Mouse (Mus musculus): Measurements from ENCODE around the gene Aph1c.
"Not testable (repeated sequence)": the region's sequence is repeated elsewhere in the genome, so short reads cannot be mapped to it uniquely, and the experiment has no call there.

The Aph1c gene

GRCm38 (mm10) chr9:66825990-66826389 lies 8.5 kb downstream of the Aph1c start:
- DNase-seq = peak; percentile 53 to 71

GRCm38 (mm10) chr9:66822255-66822654 lies 12.3 kb downstream of the Aph1c start:
- not testable (repeated sequence) for DNase-seq

DNA sequence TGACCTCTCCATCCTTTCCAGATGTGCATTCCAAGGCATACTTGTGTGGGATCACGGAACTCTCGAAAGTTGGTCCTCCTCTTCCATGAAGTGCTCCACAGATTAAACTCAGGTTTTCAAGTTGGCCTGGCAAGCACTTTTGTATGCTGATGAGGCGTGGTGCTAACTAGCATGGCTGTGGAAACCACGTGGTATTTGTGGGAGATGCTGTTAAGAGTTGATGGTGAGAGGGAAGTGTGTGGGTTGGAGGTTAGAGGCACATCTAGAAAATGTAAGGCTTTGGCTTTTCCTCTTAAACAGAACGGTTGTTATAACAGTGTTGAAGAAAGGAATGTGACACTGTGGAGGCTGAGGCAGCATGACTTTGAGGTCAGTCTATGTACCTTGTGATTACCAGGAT lies 13.5 kb downstream of the Aph1c start:
- DNase-seq = no peak

GRCm38 (mm10) chr9:66813392-66813791 lies 21.1 kb downstream of the Aph1c start:
- DNase-seq = no peak

DNA sequence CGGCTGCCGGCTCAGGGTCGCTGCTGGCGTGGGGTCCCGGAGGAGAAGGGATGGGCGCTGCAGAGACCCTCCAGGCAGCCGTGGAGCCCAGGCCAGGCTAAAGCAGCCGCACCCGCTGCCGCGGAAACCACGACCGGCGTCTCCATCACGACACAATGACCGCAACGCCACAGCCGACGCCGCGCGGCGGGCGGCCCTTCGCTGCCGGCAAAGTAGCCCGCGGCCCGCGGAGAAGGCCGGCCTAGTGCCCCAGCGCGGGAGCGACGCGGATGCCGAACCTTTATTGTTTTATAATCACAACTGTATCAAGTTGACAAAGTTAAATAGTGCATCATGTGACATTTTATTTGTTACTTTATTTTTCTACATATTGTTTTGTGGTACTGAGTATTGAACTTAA lies 28.6 kb downstream of the Aph1c start:
- DNase-seq = peak in 1 of 2 experiments; percentile 23

DNA sequence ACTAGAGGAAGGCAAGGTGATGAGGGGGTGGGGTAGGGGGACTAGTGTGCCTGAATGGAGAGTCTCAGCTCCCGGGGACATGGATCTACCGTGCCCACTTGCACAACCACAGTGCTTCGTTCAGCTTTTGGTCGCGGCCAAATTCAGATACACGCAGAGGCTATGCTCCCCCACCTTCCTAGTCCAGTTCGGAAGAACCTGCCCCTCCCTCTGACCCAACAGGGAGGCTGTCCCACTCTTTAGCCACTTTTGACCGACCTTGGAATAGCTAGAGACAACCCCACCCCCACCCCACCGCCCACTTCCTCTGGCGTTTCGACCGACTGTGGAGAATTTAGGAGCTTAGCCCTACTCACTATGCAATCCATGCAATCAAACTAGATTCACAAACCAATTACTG lies 32.6 kb downstream of the Aph1c start:
- DNase-seq = no peak

DNA sequence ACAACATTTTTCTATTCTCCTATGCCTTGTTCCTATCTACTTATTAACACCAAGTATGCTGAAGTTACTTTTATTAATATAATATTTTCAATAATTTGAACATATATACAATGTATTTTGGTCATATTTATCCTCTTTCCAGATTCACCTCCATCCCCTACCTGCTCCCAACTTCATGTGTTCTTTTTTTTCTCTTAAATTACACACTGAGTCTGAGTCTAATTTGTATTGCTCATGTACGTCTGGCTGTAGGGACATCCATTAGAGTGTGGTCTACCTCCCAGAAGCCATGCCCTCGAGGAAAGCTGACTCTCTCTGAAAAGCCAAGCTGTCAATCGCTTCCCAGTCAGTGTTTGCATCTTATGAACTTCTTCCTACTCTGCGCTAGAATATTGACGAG lies 37.8 kb downstream of the Aph1c start, which contains the start of gene Gm10647:
Gm10647 (plus strand) TSS at position 301 of the 400 bp plus-strand sequence.
- DNase-seq = no peak

GRCm38 (mm10) chr9:66795464-66796324 lies 38.8 kb downstream of the Aph1c start, which contains the start of gene Aph1b:
Gene Aph1b, minus strand, starts transcription at chr9:66795490.
- peak; percentile 97 to 98 for DNase-seq

- peak in 1 of 2 experiments; percentile 22 for DNase-seq
These were observed 39.7 kb downstream of the Aph1c start for GRCm38 (mm10) chr9:66794629-66795463.

GRCm38 (mm10) chr9:66787821-66788220 lies 46.7 kb downstream of the Aph1c start:
- peak; percentile 46 to 72 for DNase-seq

DNA sequence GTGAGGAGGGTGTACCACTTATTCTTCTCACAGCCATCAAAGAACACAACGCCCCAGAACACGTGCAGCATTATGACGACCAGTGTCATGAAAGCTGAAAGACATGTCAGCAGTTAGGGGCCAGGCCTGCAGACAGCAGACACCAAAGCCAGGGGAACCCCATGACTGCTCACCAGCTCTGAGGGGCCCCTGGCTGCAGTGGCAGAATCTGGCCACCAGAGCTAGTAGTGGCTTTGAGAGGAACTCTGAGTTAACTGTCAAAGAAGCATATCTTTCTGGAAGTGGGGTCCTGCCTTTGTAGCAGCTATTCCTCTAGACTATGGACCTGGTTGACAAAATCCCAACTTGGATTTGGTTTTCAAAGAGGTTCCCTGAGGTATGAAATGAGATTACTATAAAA lies 50.0 kb downstream of the Aph1c start:
- not testable (repeated sequence) for DNase-seq

DNA sequence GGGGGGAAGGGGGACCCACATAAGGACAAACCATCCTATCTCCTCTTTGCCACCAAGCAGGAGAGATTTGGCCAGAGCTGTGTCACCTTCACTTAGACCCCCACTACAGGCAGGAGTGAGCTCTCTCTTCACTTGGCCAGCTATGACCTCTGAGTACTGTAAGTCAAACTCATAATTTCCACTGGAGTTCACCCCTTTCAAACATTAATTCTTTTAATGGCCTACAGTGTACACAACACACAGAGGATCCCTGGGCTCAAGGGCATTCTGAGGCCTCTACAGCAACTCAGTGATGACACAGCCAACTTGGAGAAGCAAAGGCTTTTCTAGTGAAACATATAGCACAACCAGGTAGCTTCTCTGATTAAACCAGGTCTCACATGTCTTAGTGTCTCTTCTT lies 63.8 kb downstream of the Aph1c start:
- DNase-seq = no peak

GRCm38 (mm10) chr9:66769275-66769674 lies 65.3 kb downstream of the Aph1c start:
- no peak for DNase-seq

DNA sequence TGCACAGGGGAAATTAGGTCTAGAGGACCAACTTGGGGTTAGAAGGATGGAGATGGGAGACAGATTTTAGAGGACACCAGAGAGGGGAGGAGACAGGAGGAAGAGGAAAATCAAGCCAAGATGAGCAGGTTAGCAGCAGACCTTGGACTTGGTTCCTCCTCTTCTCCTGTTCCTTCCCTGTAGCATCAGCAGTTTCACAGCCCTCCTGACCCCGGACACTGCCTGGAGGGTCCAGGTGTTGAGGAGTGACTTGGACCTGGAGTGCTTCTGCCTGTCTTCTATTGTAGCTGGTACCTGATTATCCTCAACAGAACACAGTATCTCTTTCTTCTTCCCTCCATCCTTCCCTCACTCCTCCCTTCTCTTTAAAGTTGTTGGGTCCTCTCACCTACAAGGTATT lies 65.8 kb downstream of the Aph1c start:
- no peak for DNase-seq
